Mouse (Mus musculus) CH12.LX (cell line): ENCODE measurements around the gene Trim26. TPM values are rescaled to one million over a fixed set of nuclear protein-coding genes. Genes with fewer than 3 reads are reported as not detected.

Experiments used
- DNase-seq: peaks from one replicate; pipeline ENCODE4 v3.0.0-alpha.2; 2013; ENCODE audit errors: extremely low read depth
- H3K27ac ChIP-seq: 2 replicates; pipeline ENCODE4 v1.5.1; 2012; ENCODE audit warnings: low read depth, mild to moderate bottlenecking, control low read depth, moderate library complexity; ENCODE audit not compliant: insufficient read depth
- H3K27me3 ChIP-seq: replicated peaks from 2 replicates; pipeline ENCODE3; 2012; ENCODE audit warnings: inconsistent platforms
- H3K36me3 ChIP-seq, 2 experiments: replicated peaks in 1 of 2; 2 replicates each; pipeline versions ENCODE3 to v1.6.1; 2012; ENCODE audit warnings: inconsistent platforms in 1 of 2, low read length in 1 of 2, mild to moderate bottlenecking in 1 of 2, mixed read lengths in 1 of 2, moderate library complexity in 1 of 2; ENCODE audit not compliant: control insufficient read depth in 1 of 2, insufficient read depth in 1 of 2
- H3K4me1 ChIP-seq, 2 experiments: 2 replicates each; pipeline ENCODE4 v1.6.1; 2012; ENCODE audit warnings: inconsistent platforms in 1 of 2, moderate library complexity in 1 of 2; ENCODE audit not compliant: insufficient read depth in 2 of 2, control insufficient read depth in 1 of 2
- H3K4me2 ChIP-seq: 2 replicates; pipeline ENCODE4 v1.6.1; 2012; ENCODE audit warnings: low read depth, mild to moderate bottlenecking, control low read depth; ENCODE audit not compliant: poor library complexity, insufficient read depth, severe bottlenecking
- H3K4me3 ChIP-seq, 3 experiments: fragments of 150-350 bp in 1 of 3; sonication (generic) in 1 of 3; replicated peaks in 1 of 3; 2 replicates each; pipeline versions ENCODE3 to v1.5.1; 2011 to 2012; ENCODE audit warnings: low read depth in 2 of 3, low read length in 2 of 3, mild to moderate bottlenecking in 2 of 3, moderate library complexity in 2 of 3, control low read depth in 1 of 3, improper control_type of control experiment in 1 of 3, inconsistent platforms in 1 of 3, mixed read lengths in 1 of 3; ENCODE audit not compliant: poor library complexity in 1 of 3
- H3K79me2 ChIP-seq: replicated peaks from 2 replicates; pipeline ENCODE4 v1.6.1; 2012; ENCODE audit warnings: mild to moderate bottlenecking, moderate library complexity; ENCODE audit not compliant: control insufficient read depth, poor library complexity, insufficient read depth, severe bottlenecking; ENCODE audit errors: extremely low read depth
- H3K9ac ChIP-seq: 2 replicates; pipeline ENCODE4 v1.6.1; 2012; ENCODE audit warnings: low read depth, mild to moderate bottlenecking, control low read depth, moderate library complexity; ENCODE audit not compliant: insufficient read depth
- H3K9me3 ChIP-seq: replicated peaks from 2 replicates; pipeline ENCODE3; 2012; ENCODE audit warnings: low read length, inconsistent platforms, mixed read lengths
- CHD2 ChIP-seq: IDR thresholded peaks from 2 replicates; pipeline ENCODE4 v1.6.1; 2011; ENCODE audit warnings: low read length, improper control_type of control experiment
- CTCF ChIP-seq, 2 experiments: IDR thresholded peaks in 1 of 2; conservative IDR thresholded peaks in 1 of 2; 2 replicates each; pipeline ENCODE4 v1.5.1; 2011 to 2012; ENCODE audit warnings: low read depth in 2 of 2, low read length in 2 of 2, improper control_type of control experiment in 1 of 2, inconsistent platforms in 1 of 2, mild to moderate bottlenecking in 1 of 2, moderate library complexity in 1 of 2
- E2F4 ChIP-seq: IDR thresholded peaks from 2 replicates; pipeline ENCODE4 v1.6.1; 2011; ENCODE audit warnings: low read depth, low read length, improper control_type of control experiment; ENCODE audit not compliant: insufficient replicate concordance
- ELF1 ChIP-seq: IDR thresholded peaks from 2 replicates; pipeline ENCODE4 v1.6.1; 2014; ENCODE audit warnings: low read depth, mild to moderate bottlenecking, inconsistent platforms, low read length, improper control_type of control experiment
- ETS1 ChIP-seq: conservative IDR thresholded peaks from 2 replicates; pipeline ENCODE4 v1.6.1; 2012; ENCODE audit warnings: low read depth, mild to moderate bottlenecking, inconsistent platforms, low read length, improper control_type of control experiment, moderate library complexity
- IRF4 ChIP-seq: IDR thresholded peaks from 2 replicates; pipeline ENCODE4 v1.6.1; 2014; ENCODE audit warnings: low read depth, mild to moderate bottlenecking, inconsistent platforms, low read length, improper control_type of control experiment
- JUND ChIP-seq: conservative IDR thresholded peaks from 2 replicates; pipeline ENCODE4 v1.6.1; 2011; ENCODE audit warnings: low read depth, low read length, improper control_type of control experiment
- KAT2A ChIP-seq: IDR thresholded peaks from 2 replicates; pipeline ENCODE4 v1.6.1; 2012; ENCODE audit warnings: low read length, improper control_type of control experiment, inconsistent platforms; ENCODE audit not compliant: insufficient replicate concordance
- MAFK ChIP-seq: IDR thresholded peaks from 2 replicates; pipeline ENCODE4 v1.6.1; 2011; ENCODE audit warnings: low read length, improper control_type of control experiment; ENCODE audit not compliant: insufficient replicate concordance
- MAX ChIP-seq: IDR thresholded peaks from 2 replicates; pipeline ENCODE4 v1.6.1; 2011; ENCODE audit warnings: low read length, improper control_type of control experiment
- MEF2A ChIP-seq: IDR thresholded peaks from 2 replicates; pipeline ENCODE4 v1.6.1; 2014; ENCODE audit warnings: low read depth, mild to moderate bottlenecking, inconsistent platforms, low read length, improper control_type of control experiment, borderline replicate concordance
- NELFE ChIP-seq: IDR thresholded peaks from 2 replicates; pipeline ENCODE4 v1.6.1; 2011; ENCODE audit warnings: low read depth, low read length, improper control_type of control experiment
- POLR2A ChIP-seq: IDR thresholded peaks from 2 replicates; pipeline ENCODE4 v1.6.1; 2011; ENCODE audit warnings: low read depth, mild to moderate bottlenecking, improper control_type of control experiment, low read length
- RAD21 ChIP-seq: IDR thresholded peaks from 2 replicates; pipeline ENCODE4 v1.6.1; 2011; ENCODE audit warnings: low read depth, mild to moderate bottlenecking, low read length, improper control_type of control experiment, moderate library complexity
- RCOR1 ChIP-seq: conservative IDR thresholded peaks from 2 replicates; pipeline ENCODE4 v1.6.1; 2012; ENCODE audit warnings: low read depth, mild to moderate bottlenecking, inconsistent platforms, low read length, improper control_type of control experiment
- SMC3 ChIP-seq: IDR thresholded peaks from 2 replicates; pipeline ENCODE4 v1.6.1; 2011; ENCODE audit warnings: low read depth, low read length, improper control_type of control experiment
- TCF12 ChIP-seq: IDR thresholded peaks from 2 replicates; pipeline ENCODE4 v1.6.1; 2014; ENCODE audit warnings: low read depth, mild to moderate bottlenecking, inconsistent platforms, low read length, improper control_type of control experiment
- UBTF ChIP-seq: IDR thresholded peaks from 2 replicates; pipeline ENCODE4 v1.6.1; 2012; ENCODE audit warnings: low read depth, mild to moderate bottlenecking, inconsistent platforms, low read length, improper control_type of control experiment, moderate library complexity
- USF1 ChIP-seq: IDR thresholded peaks from 2 replicates; pipeline ENCODE4 v1.6.1; 2014; ENCODE audit warnings: low read depth, mild to moderate bottlenecking, inconsistent platforms, low read length, improper control_type of control experiment
- ZKSCAN1 ChIP-seq: IDR thresholded peaks from 2 replicates; pipeline ENCODE4 v1.6.1; 2012; ENCODE audit warnings: low read depth, inconsistent platforms, low read length, improper control_type of control experiment, borderline replicate concordance
- ZMIZ1 ChIP-seq: IDR thresholded peaks from 2 replicates; pipeline ENCODE4 v1.6.1; 2012; ENCODE audit warnings: low read depth, mild to moderate bottlenecking, inconsistent platforms, low read length, improper control_type of control experiment
- dilution Hi-C: fragments of 300-500 bp; cut with MboI; formaldehyde crosslinking; loops from 2 replicates; pipeline ENCODE4 v1.14.3; 2020; ENCODE audit warnings: low sequenced_read_pairs; ENCODE audit not compliant: extremely low pct_unique_long_range_greater_than_20kb, extremely low pct_ligation_motif_present
- in situ Hi-C: fragments of 300-500 bp; cut with MboI; formaldehyde crosslinking; loops from 3 replicates; pipeline ENCODE4 v1.14.3; 2019; ENCODE audit warnings: low sequenced_read_pairs, low pct_ligation_motif_present, low pct_unique_long_range_greater_than_20kb, mixed read lengths
- polyA plus RNA-seq: library from polyadenylated mRNA; unstranded; fragments of >175 nt; gene quantifications from 2 replicates; pipeline ENCODE4 v1.2.1, GENCODE M21; 2012; ENCODE audit warnings: low read depth; ENCODE audit not compliant: insufficient read length
- total RNA-seq, 2 experiments: library from RNA; depleted of rRNA; stranded (reverse); fragments of 300-350 nt in 1 of 2; fragments of >200 nt in 1 of 2; gene quantifications; 2 replicates each; pipeline ENCODE4 v1.2.3; 2012 to 2014

The Trim26 gene
- total and polyA plus RNA-seq, 3 experiments = 14.2 to 67.1 (median 17.1) TPM

- H3K9ac ChIP-seq = no peak overlapping the region
- peaks cover 32 to 80% of the 10 kb centered on the region in 2 experiments for H3K36me3 ChIP-seq
- H3K27me3 ChIP-seq = no peaks in the 10 kb centered on the region
- dilution Hi-C loops (no loop called here), in situ Hi-C loops (no loop called here)
- H3K79me2 ChIP-seq = no peaks in the 10 kb centered on the region; the same call in 1 of the 2 replicates
- no peak for DNase-seq
- no peaks in the 10 kb centered on the region for H3K9me3 ChIP-seq
- H3K4me2 ChIP-seq = no peak overlapping the region
- H3K4me1 ChIP-seq = peaks cover 0 to 27% of the 10 kb centered on the region in 2 experiments; a peak in 2 of 4 replicates
- H3K27ac ChIP-seq = no peak overlapping the region
- H3K4me3 ChIP-seq = no peak overlapping the region
- TF ChIP-seq ZKSCAN1 (no peak), ZMIZ1 (no peak), ELF1 (no peak), POLR2A (no peak), USF1 (no peak), CHD2 (no peak), TCF12 (no peak), SMC3 (no peak), RAD21 (no peak), NELFE (no peak), E2F4 (no peak), JUND (no peak), MEF2A (no peak), ETS1 (no peak), MAX (no peak), UBTF (no peak), IRF4 (no peak), CTCF (conservative IDR thresholded peaks at IDR 0.05 in 1 of 2, IDR thresholded peaks at IDR 0.05 in 1 of 2; ENCODE audit: low read depth in 2 of 2, low read length in 2 of 2) (no peak), RCOR1 (no peak), KAT2A (no peak)
Observed at GRCm38 (mm10) chr17:36848911-36849310, 12.0 kb downstream of the Trim26 start.

- Histone ChIP-seq H3K27me3 (no peaks in the 10 kb centered on the region), H3K27ac (no peak overlapping the region), H3K4me3 (no peak overlapping the region), H3K9me3 (no peaks in the 10 kb centered on the region), H3K4me2 (no peak overlapping the region), H3K4me1 (peaks cover 0 to 17% of the 10 kb centered on the region in 2 experiments; a peak in 1 of 4 replicates), H3K79me2 (no peaks in the 10 kb centered on the region; the same call in 1 of the 2 replicates), H3K36me3 (peaks cover 38 to 82% of the 10 kb centered on the region in 2 experiments), H3K9ac (no peak overlapping the region)
- DNase-seq = no peak
- in situ Hi-C loops (no loop called here), dilution Hi-C loops (no loop called here)
- no peak for TF ChIP-seq MAFK
- no peak for TF ChIP-seq TCF12
Observed at GRCm38 (mm10) chr17:36849992-36850391, 13.1 kb downstream of the Trim26 start.
